Mouse (Mus musculus): ENCODE measurements around the gene Denr. TPM values are rescaled to one million over a fixed set of nuclear protein-coding genes. Genes with fewer than 3 reads are reported as not detected.

Gene Denr
- total and polyA plus RNA-seq, 3 experiments: 51.7 to 150 (median 54.0) TPM

- 0 out of 2 replicates have a peak, but pooled peaks cover 5% of the 10 kb centered on the region for H3K27me3 ChIP-seq (ENCODE audit: insufficient read depth, low read length)
- TF ChIP-seq GATA2 (IDR thresholded peaks at IDR 0.05; ENCODE audit: borderline replicate concordance, low read depth, low read length): no peak
- no peak for TF ChIP-seq CTCF (IDR thresholded peaks at IDR 0.05; ENCODE audit: low read depth, low read length)
- no peak for TF ChIP-seq TAL1 (conservative IDR thresholded peaks at IDR 0.05; ENCODE audit: low read depth, low read length)
- TF ChIP-seq GATA1 (IDR thresholded peaks at IDR 0.05; ENCODE audit: borderline replicate concordance, low read length): no peak
- no peak for TF ChIP-seq POLR2AphosphoS5 (IDR thresholded peaks at IDR 0.05; ENCODE audit: insufficient replicate concordance, low read depth, low read length)
- peaks cover 13% of the 10 kb centered on the region for H3K4me1 ChIP-seq (ENCODE audit: insufficient read depth, low read depth, low read length)
- no peak overlapping the region for H3K4me3 ChIP-seq (ENCODE audit: low read depth, low read length)
- ATAC-seq (ENCODE audit: extremely low read depth, insufficient number of reproducible peaks, low FRiP score, poor library complexity, severe bottlenecking) (no peak), DNase-seq (ENCODE audit: low spot score) (no peak)
- H3K36me3 ChIP-seq (replicated peaks): no peaks in the 10 kb centered on the region
- H3K9me3 ChIP-seq (replicated peaks): no peaks in the 10 kb centered on the region
Measured at GRCm38 (mm10) chr5:123938479-123938878, 31.5 kb downstream of the Denr start.

GRCm38 (mm10) chr5:123946546-123946945 is 39.6 kb downstream of the Denr start:
- ATAC-seq (ENCODE audit: extremely low read depth, insufficient number of reproducible peaks, low FRiP score, poor library complexity, severe bottlenecking) (no peak), DNase-seq (ENCODE audit: low spot score) (no peak)
- TF ChIP-seq POLR2AphosphoS5 (IDR thresholded peaks at IDR 0.05; ENCODE audit: insufficient replicate concordance, low read depth, low read length) (no peak), GATA2 (IDR thresholded peaks at IDR 0.05; ENCODE audit: borderline replicate concordance, low read depth, low read length) (no peak), GATA1 (IDR thresholded peaks at IDR 0.05; ENCODE audit: borderline replicate concordance, low read length) (no peak), CTCF (IDR thresholded peaks at IDR 0.05; ENCODE audit: low read depth, low read length) (no peak), TAL1 (conservative IDR thresholded peaks at IDR 0.05; ENCODE audit: low read depth, low read length) (no peak)
- no peaks in the 10 kb centered on the region for H3K9me3 ChIP-seq (replicated peaks)
- no peaks in the 10 kb centered on the region for H3K4me1 ChIP-seq (ENCODE audit: insufficient read depth, low read depth, low read length)
- no peak overlapping the region for H3K4me3 ChIP-seq (ENCODE audit: low read depth, low read length)
- no peaks in the 10 kb centered on the region for H3K36me3 ChIP-seq (replicated peaks)
- H3K27me3 ChIP-seq (ENCODE audit: insufficient read depth, low read length): peaks cover 7% of the 10 kb centered on the region

- DNase-seq (ENCODE audit: low spot score): no peak
- Histone ChIP-seq H3K4me1 (ENCODE audit: insufficient read depth, low read depth, low read length) (no peaks in the 10 kb centered on the region), H3K4me3 (ENCODE audit: low read depth, low read length) (no peak overlapping the region), H3K27me3 (ENCODE audit: insufficient read depth, low read length) (peaks cover 7% of the 10 kb centered on the region), H3K9me3 (replicated peaks) (no peaks in the 10 kb centered on the region), H3K36me3 (replicated peaks) (no peaks in the 10 kb centered on the region)
- no peak for ATAC-seq (ENCODE audit: extremely low read depth, insufficient number of reproducible peaks, low FRiP score, poor library complexity, severe bottlenecking)
- TF ChIP-seq GATA1 (IDR thresholded peaks at IDR 0.05; ENCODE audit: borderline replicate concordance, low read length): no peak
- TF ChIP-seq TAL1 (conservative IDR thresholded peaks at IDR 0.05; ENCODE audit: low read depth, low read length): no peak
- TF ChIP-seq CTCF (IDR thresholded peaks at IDR 0.05; ENCODE audit: low read depth, low read length): no peak
- no peak for TF ChIP-seq GATA2 (IDR thresholded peaks at IDR 0.05; ENCODE audit: borderline replicate concordance, low read depth, low read length)
- TF ChIP-seq POLR2AphosphoS5 (IDR thresholded peaks at IDR 0.05; ENCODE audit: insufficient replicate concordance, low read depth, low read length): no peak
Measured at GRCm38 (mm10) chr5:123947041-123947761, 40.2 kb downstream of the Denr start.

- DNase-seq (ENCODE audit: low spot score) (no peak), ATAC-seq (ENCODE audit: extremely low read depth, insufficient number of reproducible peaks, low FRiP score, poor library complexity, severe bottlenecking) (no peak)
- no peaks in the 10 kb centered on the region for H3K9me3 ChIP-seq (replicated peaks)
- peaks cover 20% of the 10 kb centered on the region for H3K27me3 ChIP-seq (ENCODE audit: insufficient read depth, low read length)
- H3K36me3 ChIP-seq (replicated peaks): no peaks in the 10 kb centered on the region
- no peak overlapping the region for H3K4me3 ChIP-seq (ENCODE audit: low read depth, low read length)
- H3K4me1 ChIP-seq (ENCODE audit: insufficient read depth, low read depth, low read length): no peaks in the 10 kb centered on the region
- TF ChIP-seq CTCF (IDR thresholded peaks at IDR 0.05; ENCODE audit: low read depth, low read length) (no peak), GATA2 (IDR thresholded peaks at IDR 0.05; ENCODE audit: borderline replicate concordance, low read depth, low read length) (no peak), TAL1 (conservative IDR thresholded peaks at IDR 0.05; ENCODE audit: low read depth, low read length) (no peak), GATA1 (IDR thresholded peaks at IDR 0.05; ENCODE audit: borderline replicate concordance, low read length) (no peak), POLR2AphosphoS5 (IDR thresholded peaks at IDR 0.05; ENCODE audit: insufficient replicate concordance, low read depth, low read length) (no peak)
Measured at GRCm38 (mm10) chr5:123952365-123953045, 45.5 kb downstream of the Denr start.

GRCm38 (mm10) chr5:123957213-123957612 is 50.2 kb downstream of the Denr start:
- H3K27me3 ChIP-seq (ENCODE audit: insufficient read depth, low read length): peaks cover 29% of the 10 kb centered on the region

GRCm38 (mm10) chr5:123959018-123959417 is 52.0 kb downstream of the Denr start:
- Histone ChIP-seq H3K9me3 (replicated peaks) (no peaks in the 10 kb centered on the region), H3K4me1 (ENCODE audit: insufficient read depth, low read depth, low read length) (no peaks in the 10 kb centered on the region), H3K36me3 (replicated peaks) (no peaks in the 10 kb centered on the region), H3K27me3 (ENCODE audit: insufficient read depth, low read length) (peaks cover 29% of the 10 kb centered on the region), H3K4me3 (ENCODE audit: low read depth, low read length) (no peak overlapping the region)
- ATAC-seq (ENCODE audit: extremely low read depth, insufficient number of reproducible peaks, low FRiP score, poor library complexity, severe bottlenecking) (no peak), DNase-seq (ENCODE audit: low spot score) (no peak)
- TF ChIP-seq TAL1 (conservative IDR thresholded peaks at IDR 0.05; ENCODE audit: low read depth, low read length) (no peak), CTCF (IDR thresholded peaks at IDR 0.05; ENCODE audit: low read depth, low read length) (no peak), POLR2AphosphoS5 (IDR thresholded peaks at IDR 0.05; ENCODE audit: insufficient replicate concordance, low read depth, low read length) (no peak), GATA2 (IDR thresholded peaks at IDR 0.05; ENCODE audit: borderline replicate concordance, low read depth, low read length) (no peak), GATA1 (IDR thresholded peaks at IDR 0.05; ENCODE audit: borderline replicate concordance, low read length) (no peak)

More at GRCm38 (mm10) chr5:123957213-123957612, 50.2 kb downstream of the Denr start:
- Histone ChIP-seq H3K36me3 (replicated peaks) (no peaks in the 10 kb centered on the region), H3K4me3 (ENCODE audit: low read depth, low read length) (no peak overlapping the region), H3K9me3 (replicated peaks) (no peaks in the 10 kb centered on the region), H3K4me1 (ENCODE audit: insufficient read depth, low read depth, low read length) (no peaks in the 10 kb centered on the region)
- DNase-seq (ENCODE audit: low spot score): no peak
- no peak for TF ChIP-seq CTCF (IDR thresholded peaks at IDR 0.05; ENCODE audit: low read depth, low read length)
- no peak for TF ChIP-seq GATA2 (IDR thresholded peaks at IDR 0.05; ENCODE audit: borderline replicate concordance, low read depth, low read length)
- no peak for TF ChIP-seq GATA1 (IDR thresholded peaks at IDR 0.05; ENCODE audit: borderline replicate concordance, low read length)
- TF ChIP-seq POLR2AphosphoS5 (IDR thresholded peaks at IDR 0.05; ENCODE audit: insufficient replicate concordance, low read depth, low read length): no peak
- TF ChIP-seq TAL1 (conservative IDR thresholded peaks at IDR 0.05; ENCODE audit: low read depth, low read length): no peak
- ATAC-seq (ENCODE audit: extremely low read depth, insufficient number of reproducible peaks, low FRiP score, poor library complexity, severe bottlenecking): no peak
